24 mouse cellular contexts compared by ENCODE assay signal in genomic region chr7:16871600-16871999, GRCm38 (mm10). TPM values are rescaled to one million over a fixed set of nuclear protein-coding genes. Genes with fewer than 3 reads are reported as not detected.
"Had no signal": no experiment of that assay in that cellular context is flagged by ENCODE, and none has a peak within 500 bp of the region (broad histone marks: within the 10 kb centered on the region; RNA-seq: fewer than 3 reads in every experiment).

No protein-coding gene starts in this region.

- H3K36me3 ChIP-seq: liver, embryonic 15.5 days had no signal

- H3K4me2 ChIP-seq: limb, embryonic 12.5 days; liver, embryonic 12.5 days; liver, embryonic 15.5 days; midbrain, embryonic 13.5 days; neural tube, embryonic 13.5 days; stomach, embryonic 15.5 days had no signal

- H3K27me3 ChIP-seq: limb, embryonic 12.5 days; midbrain, embryonic 13.5 days; neural tube, embryonic 13.5 days; stomach, embryonic 15.5 days had no signal

- ATAC-seq: liver, embryonic 12.5 days; midbrain, embryonic 13.5 days; midbrain, embryonic 16.5 days had no signal

- H3K4me3 ChIP-seq: left cerebral cortex, adult 2 months; limb, embryonic 12.5 days; liver, embryonic 12.5 days; liver, embryonic 15.5 days; midbrain, embryonic 13.5 days; myocyte; neural tube, embryonic 13.5 days; stomach, embryonic 15.5 days had no signal

- H3K27ac ChIP-seq: left cerebral cortex, adult 2 months; limb, embryonic 12.5 days; liver, embryonic 12.5 days; liver, embryonic 15.5 days; macrophage; midbrain, embryonic 13.5 days; neural tube, embryonic 13.5 days; stomach, embryonic 15.5 days had no signal

- DNase-seq: kidney, adult 11 months; kidney, adult 8-10 months; kidney, postnatal 25 days; layer of hippocampus, postnatal 36 days; liver; lung, adult 18-20 months; retina, postnatal 1 day; right cerebral cortex, postnatal 25 days; spleen, adult 18-20 months; thymus, postnatal 25 days had no signal

- H3K9me3 ChIP-seq: limb, embryonic 12.5 days; liver, embryonic 12.5 days; liver, embryonic 15.5 days; midbrain, embryonic 13.5 days; neural tube, embryonic 13.5 days; stomach, embryonic 15.5 days had no signal

- H3K9ac ChIP-seq: limb, embryonic 12.5 days; liver, embryonic 12.5 days; liver, embryonic 15.5 days; midbrain, embryonic 13.5 days; neural tube, embryonic 13.5 days; stomach, embryonic 15.5 days had no signal

RNA-seq across cellular contexts. Expression of gene Dact3, which starts 3.5 kb away (rescaled TPM):
- total RNA-seq: monocyte, adult 5-6 weeks had no signal

RNA-seq across cellular contexts. Expression of gene Gng8, which starts 20.0 kb away (rescaled TPM):
- total RNA-seq: monocyte, adult 5-6 weeks; neutrophil, adult 5-6 weeks had no signal
- polyA plus RNA-seq: macrophage had no signal

RNA-seq across cellular contexts. Expression of gene Ptgir, which starts 34.7 kb away (rescaled TPM):
- total RNA-seq: layer of hippocampus, adult 8-10 months; layer of hippocampus, postnatal 10 days; layer of hippocampus, postnatal 36 days had no signal
